Mouse (Mus musculus): ENCODE data around the gene Sf3b4. TPM values are rescaled to one million over a fixed set of nuclear protein-coding genes. Genes with fewer than 3 reads are reported as not detected.
A peak's percentile ranks its signal among the peaks of the same experiment; 100 is the strongest.

Gene Sf3b4
- polyA plus RNA-seq, 1 experiment from 2014 or later: 173 TPM

DNA sequence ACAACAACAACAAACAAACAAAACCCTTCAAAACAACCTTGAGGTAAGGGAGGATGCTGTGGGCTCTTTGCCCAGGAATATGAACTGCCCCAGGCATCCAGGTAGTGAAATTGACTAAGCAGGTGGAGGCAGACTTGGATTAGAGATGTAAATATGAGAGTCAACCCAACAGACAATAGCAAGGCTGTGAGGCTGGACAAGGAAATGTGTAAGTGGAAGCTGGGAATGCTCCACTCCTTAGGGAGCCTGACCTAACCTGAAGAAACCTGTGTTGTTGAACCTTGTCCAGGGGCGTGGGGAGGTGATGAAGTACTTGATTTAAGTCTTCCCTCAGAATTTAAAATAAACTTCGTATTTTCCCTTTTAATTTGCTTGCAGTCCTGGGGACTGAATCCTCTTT, 6.8 kb downstream of the Sf3b4 start:
- Histone ChIP-seq H3K4me2 (replicated peaks) (no peak overlapping the region), H3K9ac (replicated peaks) (no peak overlapping the region), H3K9me3 (no peaks in the 10 kb centered on the region), H3K4me1 (peaks cover 36% of the 10 kb centered on the region), H3K36me3 (peaks cover 45% of the 10 kb centered on the region), H3K27ac (replicated peaks) (0 out of 2 replicates have a peak overlapping the region, but pooled peaks have one; percentile 25), H3K27me3 (peaks cover 8% of the 10 kb centered on the region; the same call in 1 of the 2 replicates), H3K4me3 (no peak overlapping the region)
- ATAC-seq (ENCODE audit: low FRiP score, low read depth): no peak
- WGBS: 88% methylated on average over 2 of the region's 2 CpGs

DNA sequence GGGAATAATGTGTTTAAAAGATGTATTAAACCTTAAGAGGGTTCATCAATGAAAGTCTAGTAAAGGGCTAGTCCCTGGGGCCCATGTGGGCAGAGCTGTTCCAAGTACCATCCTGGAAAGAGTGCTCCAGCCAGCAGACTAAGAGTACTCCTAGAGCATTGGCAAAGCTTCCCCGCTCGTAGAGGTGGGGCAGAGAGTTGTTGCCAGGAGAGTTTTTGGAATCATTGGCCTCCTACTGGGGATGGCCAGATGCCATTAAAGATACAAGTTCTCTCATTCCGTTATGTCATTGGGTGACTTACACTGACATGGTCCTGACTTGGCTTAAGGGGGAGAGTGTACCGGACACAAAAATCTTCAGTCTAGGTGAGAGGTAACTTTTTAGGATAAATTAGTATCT, 7.4 kb downstream of the Sf3b4 start:
- peaks cover 38% of the 10 kb centered on the region for H3K36me3 ChIP-seq
- peaks cover 8% of the 10 kb centered on the region; the same call in 1 of the 2 replicates for H3K27me3 ChIP-seq
- WGBS: 68% methylated on average over 4 of the region's 4 CpGs
- H3K9me3 ChIP-seq: no peaks in the 10 kb centered on the region
- no peak overlapping the region for H3K27ac ChIP-seq (replicated peaks)
- H3K4me1 ChIP-seq: peaks cover 30% of the 10 kb centered on the region
- H3K4me3 ChIP-seq: no peak overlapping the region
- no peak overlapping the region for H3K9ac ChIP-seq (replicated peaks)
- H3K4me2 ChIP-seq (replicated peaks): no peak overlapping the region
- no peak for ATAC-seq (ENCODE audit: low FRiP score, low read depth)

DNA sequence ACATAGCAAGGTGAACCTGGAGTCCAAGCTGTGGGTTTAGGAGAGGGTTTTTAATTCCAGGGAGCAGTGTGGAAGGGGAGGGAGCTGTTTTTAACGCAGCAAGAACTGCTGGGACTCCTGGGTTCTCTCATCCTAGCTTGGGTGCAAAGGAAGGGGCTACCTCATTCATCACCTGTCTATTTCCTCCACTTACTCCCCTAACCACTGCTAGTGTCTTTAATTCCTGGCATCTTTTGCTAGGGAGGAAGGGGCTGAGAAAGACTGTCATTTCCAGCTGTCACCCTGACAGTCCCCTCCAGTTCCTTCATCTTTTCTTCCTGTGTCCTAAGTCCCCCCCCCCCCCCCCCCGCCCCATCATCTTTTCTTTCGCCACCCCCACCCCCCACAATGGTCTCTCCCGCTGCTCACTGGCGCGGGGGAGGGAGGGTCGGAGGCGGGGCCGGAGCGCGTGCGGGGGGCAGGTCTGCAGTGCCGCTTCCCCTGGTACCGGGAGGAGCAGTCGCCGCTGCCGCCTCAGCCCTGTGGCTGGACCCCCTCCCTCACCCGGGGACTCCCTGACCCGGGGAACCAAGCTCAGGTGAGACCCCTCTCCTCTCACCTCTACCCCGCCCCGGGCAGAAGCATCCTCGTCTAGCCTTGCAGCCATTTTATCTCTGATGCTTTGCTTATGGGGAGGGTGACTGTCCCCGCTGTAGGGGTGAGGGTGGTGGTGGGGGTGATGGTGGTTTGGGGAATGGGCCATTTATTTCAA, 8.8 kb downstream of the Sf3b4 start, which contains the start of gene Sv2a:
Sv2a (plus strand) TSS at position 425 of the 751 bp plus-strand sequence.
- Histone ChIP-seq H3K27ac (replicated peaks) (peak within 1 kb of the TSS; percentile 73), H3K36me3 (peaks cover 27% of the 10 kb centered on the region), H3K9me3 (no peaks in the 10 kb centered on the region), H3K4me1 (peaks cover 30% of the 10 kb centered on the region), H3K4me2 (replicated peaks) (peak within 1 kb of the TSS; percentile 66), H3K4me3 (peak within 1 kb of the TSS; percentile 58), H3K27me3 (peaks cover 8% of the 10 kb centered on the region; the same call in 1 of the 2 replicates), H3K9ac (replicated peaks) (peak within 1 kb of the TSS; percentile 60)
- under 1% methylated on average over 15 of the region's 23 CpGs for WGBS
- ATAC-seq (ENCODE audit: low FRiP score, low read depth): peak; percentile 72

DNA sequence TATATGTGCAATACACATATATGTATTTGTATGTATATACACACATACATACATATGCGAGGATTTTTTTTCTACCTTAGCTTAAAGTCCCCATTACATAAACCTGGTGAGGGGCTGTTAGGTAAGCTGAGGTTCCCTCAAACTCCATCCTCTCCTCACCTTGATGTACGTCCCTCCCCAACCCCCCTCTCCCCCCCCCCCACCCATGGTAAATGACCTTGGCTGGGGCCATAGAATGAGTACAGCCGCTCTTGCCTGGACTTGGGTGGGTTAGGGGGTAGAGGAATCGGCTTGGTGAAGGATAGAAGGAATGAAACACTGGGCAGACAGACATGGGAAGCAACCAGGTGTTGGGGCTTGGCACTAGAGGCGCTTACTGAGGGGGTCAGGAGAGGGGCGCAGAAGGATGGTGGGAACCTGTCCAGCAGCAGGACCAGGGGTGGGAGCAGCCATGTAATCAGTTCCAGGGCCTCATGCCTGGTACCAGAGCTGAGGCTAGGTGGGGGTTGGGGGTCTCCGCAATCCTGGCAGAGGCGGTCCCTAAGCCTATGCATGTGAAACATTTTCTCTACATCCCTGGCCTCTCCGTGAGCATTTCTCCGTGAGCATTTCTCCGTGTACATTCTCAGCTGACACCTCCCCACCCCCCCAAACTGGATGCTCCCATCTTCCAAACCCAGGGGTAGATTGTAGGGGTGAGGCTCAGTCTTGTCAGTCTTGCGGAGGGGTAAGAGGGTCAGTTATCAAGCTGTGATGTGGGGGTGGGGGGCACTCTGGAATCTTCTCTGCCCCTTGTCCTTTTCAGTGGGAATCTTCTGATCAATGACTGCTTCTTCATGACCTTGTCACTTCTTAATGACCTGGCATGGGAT, 9.6 kb downstream of the Sf3b4 start:
- Histone ChIP-seq H3K4me3 (peak overlapping the region; percentile 58), H3K27me3 (peaks cover 8% of the 10 kb centered on the region; the same call in 1 of the 2 replicates), H3K4me1 (peaks cover 30% of the 10 kb centered on the region), H3K27ac (replicated peaks) (peak overlapping the region; percentile 42), H3K36me3 (peaks cover 18% of the 10 kb centered on the region), H3K4me2 (replicated peaks) (peak overlapping the region; percentile 66), H3K9me3 (no peaks in the 10 kb centered on the region), H3K9ac (replicated peaks) (peak overlapping the region; percentile 60)
- ATAC-seq (ENCODE audit: low FRiP score, low read depth): peak; percentile 25; the same call in 1 of the 2 replicates
- 42% methylated on average over 12 of the region's 12 CpGs for WGBS

DNA sequence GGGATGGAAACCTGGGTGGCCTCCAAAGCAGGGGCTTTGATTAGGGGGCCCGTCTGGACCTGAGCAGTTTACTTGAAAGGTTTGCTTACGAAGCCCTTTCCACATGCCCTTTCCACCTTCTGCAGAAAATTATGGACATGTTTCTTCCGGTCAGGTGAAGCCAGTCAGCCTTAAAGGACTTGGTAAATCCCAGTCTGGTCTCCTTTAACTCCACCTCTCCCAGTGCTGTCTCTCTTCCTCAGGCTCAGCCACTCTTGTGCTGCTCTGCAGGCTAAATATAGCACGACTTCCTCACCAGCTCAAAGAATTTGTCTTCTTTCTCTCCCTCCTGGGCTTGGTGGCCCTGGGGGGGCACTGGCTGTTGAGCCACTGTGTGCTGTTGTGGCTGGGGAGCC, 10.2 kb downstream of the Sf3b4 start:
- WGBS: 28% methylated on average over 4 of the region's 4 CpGs
- Histone ChIP-seq H3K4me3 (peak overlapping the region; percentile 58), H3K4me2 (replicated peaks) (peak overlapping the region; percentile 66), H3K9me3 (no peaks in the 10 kb centered on the region), H3K9ac (replicated peaks) (peak overlapping the region; percentile 60; the same call in 1 of the 2 replicates), H3K36me3 (peaks cover 14% of the 10 kb centered on the region), H3K4me1 (peaks cover 30% of the 10 kb centered on the region), H3K27me3 (peaks cover 8% of the 10 kb centered on the region; the same call in 1 of the 2 replicates), H3K27ac (replicated peaks) (peak overlapping the region; percentile 20)
- ATAC-seq (ENCODE audit: low FRiP score, low read depth): no peak

DNA sequence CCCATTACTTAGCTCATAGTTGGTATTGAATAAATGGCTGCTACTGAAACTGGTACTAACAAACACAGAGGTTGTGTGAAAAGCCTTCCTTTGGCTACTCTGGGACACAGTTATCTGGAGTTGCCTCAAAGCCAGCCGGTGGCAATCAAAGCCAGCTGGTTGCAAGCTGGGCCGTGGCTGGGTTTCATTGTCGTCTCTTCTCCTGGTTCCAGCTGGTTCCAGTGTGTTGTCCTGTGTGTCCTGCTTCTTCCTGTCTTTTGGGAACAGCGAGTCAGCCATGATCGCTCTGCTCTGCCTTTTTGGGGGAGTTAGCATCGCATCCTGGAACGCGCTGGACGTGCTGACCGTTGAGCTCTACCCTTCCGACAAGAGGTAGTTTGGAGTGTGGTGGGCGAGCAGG, 20.8 kb downstream of the Sf3b4 start:
- Histone ChIP-seq H3K27me3 (0 out of 2 replicates have a peak, but pooled peaks cover 11% of the 10 kb centered on the region), H3K36me3 (peaks cover 10% of the 10 kb centered on the region; the same call in 1 of the 2 replicates), H3K27ac (replicated peaks) (no peak overlapping the region), H3K9ac (replicated peaks) (no peak overlapping the region), H3K4me2 (replicated peaks) (no peak overlapping the region), H3K9me3 (no peaks in the 10 kb centered on the region), H3K4me3 (no peak overlapping the region), H3K4me1 (peaks cover 11% of the 10 kb centered on the region)
- 68% methylated on average over 12 of the region's 12 CpGs for WGBS
- ATAC-seq (ENCODE audit: low FRiP score, low read depth): no peak

DNA sequence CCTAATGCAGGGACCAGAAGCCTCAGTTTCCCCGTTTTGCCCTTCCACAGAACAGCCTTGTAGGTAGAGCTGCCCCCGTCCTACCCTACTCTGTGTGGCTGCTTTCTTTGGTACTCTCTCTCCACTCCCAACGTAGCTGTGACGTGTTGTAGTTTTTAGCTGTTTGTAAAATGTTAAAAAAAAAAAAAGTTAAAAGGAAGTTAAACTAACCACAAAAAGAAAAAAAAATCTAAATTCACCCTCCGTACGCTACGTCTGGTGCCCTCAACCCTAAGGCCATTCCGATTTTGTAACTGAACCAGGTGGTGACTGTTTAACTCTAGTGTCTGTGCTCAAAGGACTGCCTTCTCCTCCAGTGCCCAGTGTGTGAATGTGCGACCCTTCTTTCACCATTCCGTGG, 22.8 kb downstream of the Sf3b4 start:
- peaks cover 19% of the 10 kb centered on the region; the same call in 1 of the 2 replicates for H3K27me3 ChIP-seq
- no peak for ATAC-seq (ENCODE audit: low FRiP score, low read depth)
- no peak overlapping the region for H3K9ac ChIP-seq (replicated peaks)
- 89% methylated on average over 10 of the region's 10 CpGs for WGBS
- H3K27ac ChIP-seq (replicated peaks): no peak overlapping the region
- H3K4me1 ChIP-seq: peaks cover 14% of the 10 kb centered on the region
- peaks cover 8% of the 10 kb centered on the region; the same call in 1 of the 2 replicates for H3K36me3 ChIP-seq
- H3K4me2 ChIP-seq (replicated peaks): no peak overlapping the region
- no peaks in the 10 kb centered on the region for H3K9me3 ChIP-seq
- no peak overlapping the region for H3K4me3 ChIP-seq

DNA sequence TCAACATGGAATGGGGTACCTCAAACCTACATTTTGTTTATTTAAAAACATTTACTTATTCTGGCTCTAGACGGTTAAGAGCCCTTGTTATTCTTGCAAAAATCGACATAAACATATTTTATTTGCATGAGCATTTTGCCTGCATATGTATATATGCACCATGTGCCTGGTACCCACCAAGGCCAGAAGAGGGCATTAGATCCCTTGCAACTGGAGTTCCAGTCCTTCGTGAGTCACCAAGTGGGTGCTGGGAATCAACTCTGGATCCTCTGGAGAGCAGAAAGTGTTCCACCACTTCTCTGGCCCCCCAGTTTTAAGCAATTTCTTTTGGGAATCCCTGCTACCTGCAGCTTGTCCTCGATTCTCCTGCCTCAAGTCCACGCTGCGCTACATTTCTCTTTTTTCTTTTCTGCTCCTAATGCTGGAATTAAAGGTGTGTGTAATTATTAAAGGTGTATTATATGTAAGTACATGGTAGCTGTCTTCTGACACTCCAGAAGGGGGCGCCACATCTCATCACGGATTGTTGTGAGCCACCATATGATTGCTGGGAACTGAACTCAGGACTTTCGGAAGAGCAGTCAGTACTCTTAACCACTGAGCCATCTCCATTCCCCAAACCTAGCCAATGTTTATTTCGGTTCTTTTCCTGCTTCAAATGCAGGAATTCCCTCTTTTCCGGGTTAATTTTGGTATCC, 23.6 kb downstream of the Sf3b4 start:
- no peaks in the 10 kb centered on the region for H3K9me3 ChIP-seq
- H3K9ac ChIP-seq (replicated peaks): no peak overlapping the region
- H3K27ac ChIP-seq (replicated peaks): no peak overlapping the region
- H3K4me3 ChIP-seq: no peak overlapping the region
- H3K4me2 ChIP-seq (replicated peaks): no peak overlapping the region; the same call in 1 of the 2 replicates
- ATAC-seq (ENCODE audit: low FRiP score, low read depth): no peak
- peaks cover 14% of the 10 kb centered on the region for H3K4me1 ChIP-seq
- WGBS: 94% methylated on average over 11 of the region's 11 CpGs
- peaks cover 8% of the 10 kb centered on the region; the same call in 1 of the 2 replicates for H3K36me3 ChIP-seq
- peaks cover 19% of the 10 kb centered on the region; the same call in 1 of the 2 replicates for H3K27me3 ChIP-seq

DNA sequence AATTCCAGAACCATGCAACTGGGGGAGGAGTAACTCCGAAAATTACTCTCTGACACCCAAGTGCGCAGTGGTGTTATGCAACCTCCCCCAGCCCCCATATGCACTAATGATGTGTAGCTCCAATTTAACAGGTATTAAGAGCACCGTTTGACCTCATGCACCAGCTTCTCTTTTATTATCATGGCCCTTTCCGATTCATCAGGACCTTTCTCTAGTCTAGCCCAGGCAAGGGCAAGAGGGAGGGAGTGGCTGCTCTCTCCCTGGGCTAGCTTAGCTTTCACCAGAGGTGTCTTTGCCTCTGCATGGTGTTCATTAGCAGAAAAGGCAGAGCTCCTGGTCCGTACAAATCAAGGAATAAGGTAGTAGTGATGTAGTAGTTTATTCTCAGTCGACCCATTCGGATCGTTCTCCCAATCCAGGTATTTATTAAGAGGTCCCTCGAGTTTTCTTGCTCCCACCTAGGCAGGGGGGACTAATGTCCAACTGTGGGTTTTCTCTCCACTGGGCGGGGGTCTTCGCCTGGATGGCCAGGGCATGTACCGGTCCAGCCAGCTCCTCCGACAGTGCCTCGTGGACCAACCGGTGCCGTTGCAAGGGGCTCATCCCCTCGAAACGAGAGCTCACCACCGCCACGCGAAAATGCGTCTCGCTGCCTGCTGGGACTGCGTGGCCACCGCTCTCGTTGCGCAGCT, 24.5 kb downstream of the Sf3b4 start:
- Histone ChIP-seq H3K27me3 (peaks cover 19% of the 10 kb centered on the region; the same call in 1 of the 2 replicates), H3K4me3 (peak overlapping the region; percentile 65), H3K9me3 (no peaks in the 10 kb centered on the region), H3K9ac (replicated peaks) (peak overlapping the region; percentile 78), H3K27ac (replicated peaks) (peak overlapping the region; percentile 91), H3K4me1 (peaks cover 14% of the 10 kb centered on the region), H3K36me3 (peaks cover 8% of the 10 kb centered on the region; the same call in 1 of the 2 replicates), H3K4me2 (replicated peaks) (peak overlapping the region; percentile 96)
- 21% methylated on average over 27 of the region's 27 CpGs for WGBS
- ATAC-seq (ENCODE audit: low FRiP score, low read depth): peak; percentile 57; the same call in 1 of the 2 replicates

DNA sequence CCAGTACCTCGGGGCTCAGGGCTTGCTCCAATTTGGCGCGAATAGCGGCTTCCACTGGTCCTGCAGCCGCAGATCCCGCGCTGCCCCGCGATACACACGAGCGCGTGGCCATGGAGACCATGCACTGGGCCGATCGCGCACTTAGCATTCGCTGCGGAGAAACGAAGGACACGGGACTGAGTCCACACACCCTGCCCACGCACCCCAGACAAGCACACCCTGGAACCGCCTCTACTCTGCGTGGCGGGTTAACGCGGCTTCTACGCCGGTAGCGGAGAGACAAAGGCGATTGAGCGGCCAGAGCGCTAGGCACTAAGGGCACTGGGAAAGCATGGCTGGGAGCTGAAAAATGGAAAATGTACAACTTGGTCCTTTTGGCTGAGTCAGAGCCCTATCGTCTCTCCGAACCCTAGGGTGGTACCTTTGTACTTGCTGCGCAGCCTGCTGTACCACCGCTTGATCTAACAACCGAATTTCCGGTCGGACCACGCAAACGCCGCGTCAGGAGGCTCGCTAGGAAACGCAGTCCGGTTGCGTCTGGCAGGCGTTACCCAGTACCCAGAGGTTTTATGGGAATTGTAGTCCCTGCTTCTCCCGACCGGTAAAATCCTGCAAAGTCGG, 25.1 kb downstream of the Sf3b4 start:
- under 1% methylated on average over 50 of the region's 50 CpGs for WGBS
- ATAC-seq (ENCODE audit: low FRiP score, low read depth): peak; percentile 95

More for the DNA sequence above, 25.1 kb downstream of the Sf3b4 start:
- Histone ChIP-seq H3K4me2 (replicated peaks) (peak overlapping the region; percentile 96), H3K27ac (replicated peaks) (peak overlapping the region; percentile 91), H3K27me3 (peaks cover 19% of the 10 kb centered on the region; the same call in 1 of the 2 replicates), H3K9me3 (no peaks in the 10 kb centered on the region), H3K4me3 (peak overlapping the region; percentile 65), H3K4me1 (peaks cover 14% of the 10 kb centered on the region), H3K9ac (replicated peaks) (peak overlapping the region; percentile 78), H3K36me3 (peaks cover 8% of the 10 kb centered on the region; the same call in 1 of the 2 replicates)

All from midbrain, embryonic 12.5 days (tissue).